Mouse (Mus musculus) neural tube, embryonic 13.5 days (tissue): Measurements from ENCODE around the gene Nepro. TPM values are rescaled to one million over a fixed set of nuclear protein-coding genes. Genes with fewer than 3 reads are reported as not detected.
A peak's percentile ranks its signal among the peaks of the same experiment; 100 is the strongest.

ENCODE experiments used
- ATAC-seq: fragments of 200-750 bp; cut with Nextera tagmentation; 2 replicates; pipeline ENCODE4 v1.8.0; 2017; ENCODE audit warnings: low read depth, mild to moderate bottlenecking, moderate TSS enrichment, moderate library complexity
- H3K27ac ChIP-seq: fragments of 300-500 bp; sonication (generic); replicated peaks from 2 replicates; pipeline ENCODE4 v1.5.1; 2015; ENCODE audit warnings: moderate library complexity, mild to moderate bottlenecking, inconsistent platforms
- H3K27me3 ChIP-seq: fragments of 300-500 bp; sonication (generic); 2 replicates; pipeline ENCODE4 v1.6.1; 2015; ENCODE audit warnings: mild to moderate bottlenecking, inconsistent platforms
- H3K36me3 ChIP-seq: fragments of 300-500 bp; sonication (generic); 2 replicates; pipeline ENCODE4 v1.6.1; 2015; ENCODE audit warnings: mild to moderate bottlenecking, inconsistent platforms
- H3K4me1 ChIP-seq: fragments of 300-500 bp; sonication (generic); replicated peaks from 2 replicates; pipeline ENCODE4 v1.6.1; 2015; ENCODE audit warnings: inconsistent platforms
- H3K4me2 ChIP-seq: fragments of 300-500 bp; sonication (generic); 2 replicates; pipeline ENCODE4 v1.6.1; 2015; ENCODE audit warnings: inconsistent platforms, mild to moderate bottlenecking, moderate library complexity
- H3K4me3 ChIP-seq: fragments of 300-500 bp; sonication (generic); 2 replicates; pipeline ENCODE4 v1.5.1; 2015; ENCODE audit warnings: mild to moderate bottlenecking, inconsistent platforms
- H3K9ac ChIP-seq: fragments of 300-500 bp; sonication (generic); 2 replicates; pipeline ENCODE4 v1.6.1; 2015; ENCODE audit warnings: moderate library complexity, mild to moderate bottlenecking, inconsistent platforms
- H3K9me3 ChIP-seq: fragments of 300-500 bp; sonication (generic); 2 replicates; pipeline ENCODE4 v1.6.1; 2016; ENCODE audit warnings: inconsistent platforms
- WGBS: fragments of 180-500 bp; shearing (Covaris S2); methylation state at CpG from one replicate; pipeline ENCODE4 v1.1.7; 2015; 5-methylcytosine and 5-hydroxymethylcytosine counted together
- polyA plus RNA-seq: library from polyadenylated mRNA; unstranded; fragments of >200 nt; fragmentation: Nextera tagmentation; extraction: Ambion mirVana; gene quantifications from 2 replicates; pipeline ENCODE4 v1.2.1, GENCODE M21; 2015

Nepro gene
- polyA plus RNA-seq, 1 experiment from 2014 or later = 4.2 TPM

GRCm38 (mm10) chr16:44717141-44717634, 6.9 kb upstream of the Nepro start:
- no peaks in the 10 kb centered on the region for H3K27me3 ChIP-seq
- H3K9ac ChIP-seq = peak overlapping the region; percentile 41; the same call in 1 of the 2 replicates
- WGBS = 70% methylated on average over 2 of the region's 2 CpGs
- no peaks in the 10 kb centered on the region for H3K9me3 ChIP-seq
- H3K4me1 ChIP-seq = peaks cover 8% of the 10 kb centered on the region
- peak; percentile 65; the same call in 1 of the 2 replicates for ATAC-seq
- no peak overlapping the region for H3K4me2 ChIP-seq
- no peak overlapping the region for H3K4me3 ChIP-seq
- no peak overlapping the region for H3K27ac ChIP-seq
- peaks cover 11% of the 10 kb centered on the region; the same call in 1 of the 2 replicates for H3K36me3 ChIP-seq

- Histone ChIP-seq H3K9ac (no peak overlapping the region), H3K9me3 (no peaks in the 10 kb centered on the region), H3K4me3 (no peak overlapping the region), H3K36me3 (peaks cover 11% of the 10 kb centered on the region; the same call in 1 of the 2 replicates), H3K27me3 (no peaks in the 10 kb centered on the region), H3K27ac (no peak overlapping the region), H3K4me2 (no peak overlapping the region), H3K4me1 (peaks cover 12% of the 10 kb centered on the region)
- no peak for ATAC-seq
- 77% methylated on average over 2 of the region's 2 CpGs for WGBS
Observed at GRCm38 (mm10) chr16:44717838-44718237, 6.3 kb upstream of the Nepro start.

GRCm38 (mm10) chr16:44719349-44719748, 4.8 kb upstream of the Nepro start:
- no peak overlapping the region for H3K4me2 ChIP-seq
- no peak overlapping the region for H3K4me3 ChIP-seq
- H3K9ac ChIP-seq = no peak overlapping the region
- no peak for ATAC-seq
- H3K36me3 ChIP-seq = peaks cover 11% of the 10 kb centered on the region; the same call in 1 of the 2 replicates
- H3K4me1 ChIP-seq = peaks cover 21% of the 10 kb centered on the region
- H3K27ac ChIP-seq = no peak overlapping the region
- H3K27me3 ChIP-seq = no peaks in the 10 kb centered on the region
- H3K9me3 ChIP-seq = no peaks in the 10 kb centered on the region
- WGBS = 75% methylated on average over 7 of the region's 7 CpGs

- no peak overlapping the region for H3K9ac ChIP-seq
- peaks cover 29% of the 10 kb centered on the region for H3K4me1 ChIP-seq
- no peaks in the 10 kb centered on the region for H3K9me3 ChIP-seq
- no peak overlapping the region for H3K27ac ChIP-seq
- no peaks in the 10 kb centered on the region for H3K27me3 ChIP-seq
- no peak overlapping the region for H3K4me3 ChIP-seq
- peaks cover 11% of the 10 kb centered on the region; the same call in 1 of the 2 replicates for H3K36me3 ChIP-seq
- WGBS = 82% methylated on average over 3 of the region's 3 CpGs
- ATAC-seq = no peak
- H3K4me2 ChIP-seq = no peak overlapping the region
Observed at GRCm38 (mm10) chr16:44720518-44720917, 3.6 kb upstream of the Nepro start.

GRCm38 (mm10) chr16:44722666-44723065, 1.4 kb upstream of the Nepro start:
- Histone ChIP-seq H3K4me1 (peaks cover 29% of the 10 kb centered on the region), H3K27ac (no peak overlapping the region), H3K4me2 (no peak overlapping the region), H3K9me3 (no peaks in the 10 kb centered on the region), H3K4me3 (no peak overlapping the region), H3K27me3 (no peaks in the 10 kb centered on the region), H3K36me3 (peaks cover 13% of the 10 kb centered on the region), H3K9ac (no peak overlapping the region)
- WGBS = 82% methylated on average over 2 of the region's 2 CpGs
- ATAC-seq = no peak

GRCm38 (mm10) chr16:44724847-44725246, 746 bp downstream of the Nepro start:
- H3K4me2 ChIP-seq = peak overlapping the region; percentile 72
- peak overlapping the region; percentile 82 for H3K9ac ChIP-seq
- peaks cover 18% of the 10 kb centered on the region for H3K36me3 ChIP-seq
- H3K27ac ChIP-seq = peak overlapping the region; percentile 93
- ATAC-seq = peak; percentile 55
- H3K27me3 ChIP-seq = no peaks in the 10 kb centered on the region
- peaks cover 29% of the 10 kb centered on the region for H3K4me1 ChIP-seq
- H3K9me3 ChIP-seq = no peaks in the 10 kb centered on the region
- peak overlapping the region; percentile 73 for H3K4me3 ChIP-seq
- under 1% methylated on average over 14 of the region's 14 CpGs for WGBS

- H3K27me3 ChIP-seq = no peaks in the 10 kb centered on the region
- H3K4me3 ChIP-seq = peak overlapping the region; percentile 73
- H3K27ac ChIP-seq = peak overlapping the region; percentile 93; the same call in 1 of the 2 replicates
- no peaks in the 10 kb centered on the region for H3K9me3 ChIP-seq
- peak overlapping the region; percentile 82 for H3K9ac ChIP-seq
- H3K4me2 ChIP-seq = peak overlapping the region; percentile 72
- H3K4me1 ChIP-seq = peaks cover 29% of the 10 kb centered on the region
- ATAC-seq = no peak
- H3K36me3 ChIP-seq = peaks cover 19% of the 10 kb centered on the region
- WGBS = 48% methylated on average over 14 of the region's 14 CpGs
Observed at GRCm38 (mm10) chr16:44725286-44726223, 1.5 kb downstream of the Nepro start.

- H3K27ac ChIP-seq = no peak overlapping the region
- no peaks in the 10 kb centered on the region for H3K9me3 ChIP-seq
- WGBS = 98% methylated on average over 3 of the region's 3 CpGs
- no peak overlapping the region for H3K4me2 ChIP-seq
- H3K27me3 ChIP-seq = no peaks in the 10 kb centered on the region
- ATAC-seq = no peak
- no peak overlapping the region for H3K4me3 ChIP-seq
- peaks cover 28% of the 10 kb centered on the region for H3K4me1 ChIP-seq
- H3K36me3 ChIP-seq = peaks cover 37% of the 10 kb centered on the region
- no peak overlapping the region for H3K9ac ChIP-seq
Observed at GRCm38 (mm10) chr16:44727525-44727924, 3.4 kb downstream of the Nepro start.

GRCm38 (mm10) chr16:44734059-44734458, 10.0 kb downstream of the Nepro start:
- H3K4me1 ChIP-seq = no peaks in the 10 kb centered on the region
- no peak overlapping the region for H3K9ac ChIP-seq
- H3K36me3 ChIP-seq = peaks cover 95% of the 10 kb centered on the region
- no peak overlapping the region for H3K4me2 ChIP-seq
- WGBS = 91% methylated on average over 3 of the region's 3 CpGs
- no peak for ATAC-seq
- no peaks in the 10 kb centered on the region for H3K27me3 ChIP-seq
- no peak overlapping the region for H3K27ac ChIP-seq
- H3K9me3 ChIP-seq = no peaks in the 10 kb centered on the region
- no peak overlapping the region for H3K4me3 ChIP-seq

GRCm38 (mm10) chr16:44735676-44736075, 11.6 kb downstream of the Nepro start:
- H3K4me3 ChIP-seq = no peak overlapping the region
- no peak for ATAC-seq
- no peaks in the 10 kb centered on the region for H3K9me3 ChIP-seq
- H3K27ac ChIP-seq = no peak overlapping the region
- H3K27me3 ChIP-seq = no peaks in the 10 kb centered on the region
- H3K4me2 ChIP-seq = no peak overlapping the region
- no peaks in the 10 kb centered on the region for H3K4me1 ChIP-seq
- H3K36me3 ChIP-seq = peaks cover 89% of the 10 kb centered on the region
- H3K9ac ChIP-seq = no peak overlapping the region
- 90% methylated on average over 5 of the region's 5 CpGs for WGBS

GRCm38 (mm10) chr16:44736118-44736517, 12.0 kb downstream of the Nepro start:
- Histone ChIP-seq H3K4me2 (no peak overlapping the region), H3K4me3 (no peak overlapping the region), H3K4me1 (no peaks in the 10 kb centered on the region), H3K9me3 (no peaks in the 10 kb centered on the region), H3K27ac (no peak overlapping the region), H3K9ac (no peak overlapping the region), H3K27me3 (no peaks in the 10 kb centered on the region), H3K36me3 (peaks cover 86% of the 10 kb centered on the region)
- ATAC-seq = no peak
- 88% methylated on average over 4 of the region's 4 CpGs for WGBS

GRCm38 (mm10) chr16:44742753-44743152, 18.7 kb downstream of the Nepro start:
- no peak overlapping the region for H3K9ac ChIP-seq
- H3K4me1 ChIP-seq = peaks cover 22% of the 10 kb centered on the region
- peaks cover 32% of the 10 kb centered on the region for H3K36me3 ChIP-seq
- WGBS = 95% methylated on average over 1 of the region's 1 CpGs
- no peaks in the 10 kb centered on the region for H3K27me3 ChIP-seq
- no peak for ATAC-seq
- no peak overlapping the region for H3K4me2 ChIP-seq
- no peak overlapping the region for H3K27ac ChIP-seq
- H3K4me3 ChIP-seq = no peak overlapping the region
- H3K9me3 ChIP-seq = no peaks in the 10 kb centered on the region
